Mouse (Mus musculus) midbrain, embryonic 15.5 days (tissue): ENCODE data around the gene Tjp3. TPM values are rescaled to one million over a fixed set of nuclear protein-coding genes. Genes with fewer than 3 reads are reported as not detected.

Experiments
- ATAC-seq: fragments of 200-750 bp; cut with Nextera tagmentation; replicated peaks from 2 replicates; pipeline ENCODE4 v1.8.0; 2017; ENCODE audit warnings: moderate TSS enrichment
- H3K27ac ChIP-seq: fragments of 300-500 bp; sonication (generic); 2 replicates; pipeline ENCODE4 v1.5.1; 2015; ENCODE audit warnings: mild to moderate bottlenecking, inconsistent platforms
- H3K27me3 ChIP-seq: fragments of 300-500 bp; sonication (generic); replicated peaks from 2 replicates; pipeline ENCODE4 v1.6.1; 2015; ENCODE audit warnings: inconsistent platforms
- H3K36me3 ChIP-seq: fragments of 300-500 bp; sonication (generic); replicated peaks from 2 replicates; pipeline ENCODE4 v1.6.1; 2015; ENCODE audit warnings: inconsistent platforms
- H3K4me1 ChIP-seq: fragments of 300-500 bp; sonication (generic); 2 replicates; pipeline ENCODE4 v1.6.1; 2015; ENCODE audit warnings: inconsistent platforms
- H3K4me2 ChIP-seq: fragments of 300-500 bp; sonication (generic); 2 replicates; pipeline ENCODE4 v1.6.1; 2015; ENCODE audit warnings: inconsistent platforms, mild to moderate bottlenecking, moderate library complexity
- H3K4me3 ChIP-seq: fragments of 300-500 bp; sonication (generic); 2 replicates; pipeline ENCODE4 v1.5.1; 2015; ENCODE audit warnings: mild to moderate bottlenecking, inconsistent platforms
- H3K9ac ChIP-seq: fragments of 300-500 bp; sonication (generic); 2 replicates; pipeline ENCODE4 v1.6.1; 2015; ENCODE audit warnings: mild to moderate bottlenecking, inconsistent platforms
- H3K9me3 ChIP-seq: fragments of 300-500 bp; sonication (generic); 2 replicates; pipeline ENCODE4 v1.6.1; 2016; ENCODE audit warnings: inconsistent platforms
- WGBS: fragments of 180-500 bp; shearing (Covaris S2); methylation state at CpG from one replicate; pipeline ENCODE4 v1.1.7; 2015; ENCODE audit warnings: mixed read lengths; 5-methylcytosine and 5-hydroxymethylcytosine counted together
- polyA plus RNA-seq: library from polyadenylated mRNA; unstranded; fragments of >200 nt; fragmentation: Nextera tagmentation; extraction: Ambion mirVana; gene quantifications from 2 replicates; pipeline ENCODE4 v1.2.1, GENCODE M21; 2015

Tjp3 gene
- polyA plus RNA-seq, 1 experiment from 2014 or later = 8.0 TPM

GRCm38 (mm10) chr10:81290698-81291460, 502 bp downstream of the Tjp3 start:
- WGBS = 15% methylated on average over 24 of the region's 24 CpGs
- Histone ChIP-seq H3K4me3 (0 out of 2 replicates have a peak overlapping the region, but pooled peaks have one; percentile 1), H3K27me3 (no peaks in the 10 kb centered on the region), H3K27ac (no peak overlapping the region), H3K36me3 (no peaks in the 10 kb centered on the region), H3K4me2 (peak overlapping the region; percentile 1; the same call in 1 of the 2 replicates), H3K4me1 (peaks cover 29% of the 10 kb centered on the region), H3K9ac (no peak overlapping the region), H3K9me3 (no peaks in the 10 kb centered on the region)
- no peak for ATAC-seq

GRCm38 (mm10) chr10:81289811-81290210, 1.6 kb downstream of the Tjp3 start:
- 0 out of 2 replicates have a peak, but pooled peaks cover 3% of the 10 kb centered on the region for H3K27me3 ChIP-seq
- no peaks in the 10 kb centered on the region for H3K36me3 ChIP-seq
- no peak overlapping the region for H3K4me3 ChIP-seq
- H3K4me2 ChIP-seq = no peak overlapping the region
- ATAC-seq = no peak
- no peaks in the 10 kb centered on the region for H3K9me3 ChIP-seq
- no peak overlapping the region for H3K27ac ChIP-seq
- WGBS = 59% methylated on average over 14 of the region's 14 CpGs
- no peak overlapping the region for H3K9ac ChIP-seq
- H3K4me1 ChIP-seq = peaks cover 23% of the 10 kb centered on the region

- Histone ChIP-seq H3K27me3 (peaks cover 7% of the 10 kb centered on the region), H3K9me3 (no peaks in the 10 kb centered on the region), H3K36me3 (no peaks in the 10 kb centered on the region), H3K27ac (no peak overlapping the region), H3K4me2 (no peak overlapping the region), H3K9ac (no peak overlapping the region), H3K4me3 (no peak overlapping the region; the same call in 1 of the 2 replicates), H3K4me1 (peaks cover 22% of the 10 kb centered on the region)
- no peak for ATAC-seq
- 2% methylated on average over 7 of the region's 7 CpGs for WGBS
Observed at GRCm38 (mm10) chr10:81289278-81289677, 2.1 kb downstream of the Tjp3 start.

- H3K9ac ChIP-seq = no peak overlapping the region
- no peak for ATAC-seq
- H3K27ac ChIP-seq = no peak overlapping the region
- H3K4me1 ChIP-seq = peaks cover 16% of the 10 kb centered on the region
- no peak overlapping the region for H3K4me2 ChIP-seq
- no peaks in the 10 kb centered on the region for H3K36me3 ChIP-seq
- 28% methylated on average over 6 of the region's 6 CpGs for WGBS
- no peak overlapping the region for H3K4me3 ChIP-seq
- H3K27me3 ChIP-seq = peaks cover 14% of the 10 kb centered on the region
- H3K9me3 ChIP-seq = no peaks in the 10 kb centered on the region
Observed at GRCm38 (mm10) chr10:81288601-81289000, 2.8 kb downstream of the Tjp3 start.

- Histone ChIP-seq H3K36me3 (no peaks in the 10 kb centered on the region), H3K27ac (no peak overlapping the region), H3K4me1 (peaks cover 16% of the 10 kb centered on the region), H3K9ac (no peak overlapping the region), H3K27me3 (peaks cover 14% of the 10 kb centered on the region), H3K4me2 (no peak overlapping the region), H3K4me3 (no peak overlapping the region), H3K9me3 (no peaks in the 10 kb centered on the region)
- 59% methylated on average over 8 of the region's 8 CpGs for WGBS
- ATAC-seq = no peak
Observed at GRCm38 (mm10) chr10:81287513-81288157, 3.7 kb downstream of the Tjp3 start.

GRCm38 (mm10) chr10:81286586-81286985, 4.8 kb downstream of the Tjp3 start:
- 51% methylated on average over 6 of the region's 6 CpGs for WGBS
- no peak overlapping the region for H3K4me3 ChIP-seq
- peaks cover 14% of the 10 kb centered on the region for H3K27me3 ChIP-seq
- H3K9ac ChIP-seq = no peak overlapping the region
- ATAC-seq = no peak
- H3K4me1 ChIP-seq = peaks cover 16% of the 10 kb centered on the region
- H3K27ac ChIP-seq = no peak overlapping the region
- no peak overlapping the region for H3K4me2 ChIP-seq
- no peaks in the 10 kb centered on the region for H3K9me3 ChIP-seq
- no peaks in the 10 kb centered on the region for H3K36me3 ChIP-seq

GRCm38 (mm10) chr10:81285694-81286450, 5.5 kb downstream of the Tjp3 start:
- Histone ChIP-seq H3K4me1 (peaks cover 16% of the 10 kb centered on the region), H3K4me3 (peak overlapping the region; percentile 51), H3K9ac (peak overlapping the region; percentile 61), H3K36me3 (no peaks in the 10 kb centered on the region), H3K27me3 (peaks cover 14% of the 10 kb centered on the region), H3K4me2 (peak overlapping the region; percentile 93), H3K9me3 (no peaks in the 10 kb centered on the region), H3K27ac (no peak overlapping the region)
- peak; percentile 75 for ATAC-seq
- 2% methylated on average over 54 of the region's 54 CpGs for WGBS

- ATAC-seq = no peak
- WGBS = 11% methylated on average over 17 of the region's 17 CpGs
- Histone ChIP-seq H3K4me2 (peak overlapping the region; percentile 93), H3K9me3 (no peaks in the 10 kb centered on the region), H3K4me1 (peaks cover 16% of the 10 kb centered on the region), H3K27ac (no peak overlapping the region), H3K9ac (no peak overlapping the region), H3K36me3 (no peaks in the 10 kb centered on the region), H3K27me3 (peaks cover 14% of the 10 kb centered on the region), H3K4me3 (no peak overlapping the region)
Observed at GRCm38 (mm10) chr10:81284719-81285118, 6.7 kb downstream of the Tjp3 start.

GRCm38 (mm10) chr10:81284189-81284588, 7.2 kb downstream of the Tjp3 start:
- Histone ChIP-seq H3K4me1 (peaks cover 12% of the 10 kb centered on the region; the same call in 1 of the 2 replicates), H3K9ac (no peak overlapping the region), H3K27ac (no peak overlapping the region), H3K36me3 (no peaks in the 10 kb centered on the region), H3K4me2 (no peak overlapping the region), H3K9me3 (no peaks in the 10 kb centered on the region), H3K4me3 (no peak overlapping the region), H3K27me3 (peaks cover 14% of the 10 kb centered on the region)
- WGBS = 56% methylated on average over 6 of the region's 6 CpGs
- no peak for ATAC-seq

GRCm38 (mm10) chr10:81279496-81279895, 11.9 kb downstream of the Tjp3 start:
- H3K4me3 ChIP-seq = no peak overlapping the region
- WGBS = 43% methylated on average over 10 of the region's 10 CpGs
- 0 out of 2 replicates have a peak, but pooled peaks cover under 1% of the 10 kb centered on the region for H3K4me1 ChIP-seq
- no peaks in the 10 kb centered on the region for H3K9me3 ChIP-seq
- H3K27ac ChIP-seq = no peak overlapping the region
- no peak overlapping the region for H3K4me2 ChIP-seq
- no peaks in the 10 kb centered on the region for H3K36me3 ChIP-seq
- no peak for ATAC-seq
- H3K27me3 ChIP-seq = peaks cover 9% of the 10 kb centered on the region
- H3K9ac ChIP-seq = no peak overlapping the region

GRCm38 (mm10) chr10:81277676-81278075, 13.7 kb downstream of the Tjp3 start:
- no peak overlapping the region for H3K9ac ChIP-seq

GRCm38 (mm10) chr10:81273842-81274241, 17.5 kb downstream of the Tjp3 start:
- ATAC-seq = no peak
- Histone ChIP-seq H3K27ac (no peak overlapping the region), H3K4me1 (peaks cover 4% of the 10 kb centered on the region), H3K36me3 (peaks cover 14% of the 10 kb centered on the region; the same call in 1 of the 2 replicates), H3K27me3 (no peaks in the 10 kb centered on the region), H3K9me3 (no peaks in the 10 kb centered on the region), H3K4me2 (no peak overlapping the region), H3K9ac (no peak overlapping the region), H3K4me3 (no peak overlapping the region)
- WGBS = 95% methylated on average over 19 of the region's 19 CpGs

More at GRCm38 (mm10) chr10:81277676-81278075, 13.7 kb downstream of the Tjp3 start:
- no peaks in the 10 kb centered on the region for H3K4me1 ChIP-seq
- H3K4me2 ChIP-seq = no peak overlapping the region
- no peak for ATAC-seq
- WGBS = 79% methylated on average over 22 of the region's 22 CpGs
- H3K4me3 ChIP-seq = no peak overlapping the region
- 0 out of 2 replicates have a peak, but pooled peaks cover 3% of the 10 kb centered on the region for H3K36me3 ChIP-seq
- H3K27me3 ChIP-seq = no peaks in the 10 kb centered on the region
- H3K9me3 ChIP-seq = no peaks in the 10 kb centered on the region
- H3K27ac ChIP-seq = no peak overlapping the region
